ENCODE assay signal across 7 mouse cellular contexts in genomic region chr19:26753266-26753872, GRCm38 (mm10).
DNase-seq lines count a peak whose midpoint lies in the region; ATAC-seq and TF ChIP-seq lines count a peak whose summit lies in the region.

No protein-coding gene starts in this region.

- in situ Hi-C loops in CH12.LX (cut with MboI; ENCODE audit: low pct_ligation_motif_present, low pct_unique_long_range_greater_than_20kb, low sequenced_read_pairs), result no loop called here

- no peak overlapping the region for H3K4me2 ChIP-seq in CH12.LX (ENCODE audit: insufficient read depth, low read depth, poor library complexity, severe bottlenecking)
- peak overlapping the region; percentile 26 for H3K4me2 ChIP-seq in forebrain, postnatal 0 days (ENCODE audit: low read depth)
- peak overlapping the region; percentile 12; the same call in 1 of the 2 replicates for H3K4me2 ChIP-seq in midbrain, postnatal 0 days (ENCODE audit: low read depth, low read length, poor library complexity, severe bottlenecking)

- intact Hi-C loops in gastrocnemius, postnatal 36 days (cut with DNase I), result no loop called here
- intact Hi-C loops in left cerebral cortex, postnatal 10 days (cut with DNase I), result no loop called here

- H3K9me3 ChIP-seq in CH12.LX (replicated peaks; ENCODE audit: low read length), result no peaks in the 10 kb centered on the region
- no peaks in the 10 kb centered on the region for H3K9me3 ChIP-seq in forebrain, postnatal 0 days (ENCODE audit: low read length)
- H3K9me3 ChIP-seq in midbrain, postnatal 0 days (ENCODE audit: low read length), result no peaks in the 10 kb centered on the region

- no peaks in the 10 kb centered on the region; the same call in 1 of the 2 replicates for H3K79me2 ChIP-seq in CH12.LX (replicated peaks; ENCODE audit: control insufficient read depth, extremely low read depth, insufficient read depth, poor library complexity, severe bottlenecking)

- TF ChIP-seq EP300 in CH12.LX (IDR thresholded peaks at IDR 0.05; ENCODE audit: low read length), result no peak

- no peak for ATAC-seq in forebrain, postnatal 0 days
- no peak for ATAC-seq in midbrain, postnatal 0 days (ENCODE audit: low FRiP score)

- no peak for TF ChIP-seq POLR2A in CH12.LX (IDR thresholded peaks at IDR 0.05; ENCODE audit: low read depth, low read length)

- TF ChIP-seq RAD21 in CH12.LX (IDR thresholded peaks at IDR 0.05; ENCODE audit: low read depth, low read length), result no peak

- TF ChIP-seq CTCF in CH12.LX (conservative IDR thresholded peaks at IDR 0.05 in 1 of 2, IDR thresholded peaks at IDR 0.05 in 1 of 2; ENCODE audit: low read depth in 2 of 2, low read length in 2 of 2), result no peak
- no peak for TF ChIP-seq CTCF in forebrain, postnatal 0 days (IDR thresholded peaks at IDR 0.05; ENCODE audit: low read depth)
- TF ChIP-seq CTCF in midbrain, postnatal 0 days (IDR thresholded peaks at IDR 0.05), result no peak

- H3K36me3 ChIP-seq in CH12.LX (replicated peaks in 1 of 2; ENCODE audit: control insufficient read depth in 1 of 2, insufficient read depth in 1 of 2, low read length in 1 of 2), result peaks cover 3 to 58% of the 10 kb centered on the region in 2 experiments
- H3K36me3 ChIP-seq in forebrain, postnatal 0 days (ENCODE audit: insufficient read depth), result 0 out of 2 replicates have a peak, but pooled peaks cover 7% of the 10 kb centered on the region
- no peaks in the 10 kb centered on the region for H3K36me3 ChIP-seq in midbrain, postnatal 0 days (ENCODE audit: insufficient read depth, low read length)

- no peak overlapping the region for H3K9ac ChIP-seq in CH12.LX (ENCODE audit: insufficient read depth, low read depth)
- no peak overlapping the region for H3K9ac ChIP-seq in forebrain, postnatal 0 days
- no peak overlapping the region for H3K9ac ChIP-seq in midbrain, postnatal 0 days (replicated peaks; ENCODE audit: low read length, poor library complexity, severe bottlenecking)

- peaks cover 3 to 30% of the 10 kb centered on the region in 2 experiments; a peak in 3 of 4 replicates for H3K4me1 ChIP-seq in CH12.LX (ENCODE audit: control insufficient read depth in 1 of 2, insufficient read depth in 2 of 2)
- peaks cover 16% of the 10 kb centered on the region for H3K4me1 ChIP-seq in forebrain, postnatal 0 days (ENCODE audit: insufficient read depth)
- 0 out of 2 replicates have a peak, but pooled peaks cover 8% of the 10 kb centered on the region for H3K4me1 ChIP-seq in midbrain, postnatal 0 days (ENCODE audit: insufficient read depth, low read length)

- 65% methylated on average over 7 of the region's 7 CpGs for WGBS in forebrain, postnatal 0 days
- WGBS in midbrain, postnatal 0 days, result 68% methylated on average over 7 of the region's 7 CpGs

- H3K27me3 ChIP-seq in CH12.LX (replicated peaks), result no peaks in the 10 kb centered on the region
- H3K27me3 ChIP-seq in forebrain, postnatal 0 days (ENCODE audit: insufficient read depth, low read length), result no peaks in the 10 kb centered on the region
- H3K27me3 ChIP-seq in midbrain, postnatal 0 days (ENCODE audit: insufficient read depth, low read length), result no peaks in the 10 kb centered on the region

- H3K27ac ChIP-seq in CH12.LX (ENCODE audit: insufficient read depth, low read depth), result no peak overlapping the region
- H3K27ac ChIP-seq in forebrain, postnatal 0 days (ENCODE audit: low read depth, low read length), result no peak overlapping the region
- H3K27ac ChIP-seq in midbrain, postnatal 0 days (ENCODE audit: low read depth, low read length), result no peak overlapping the region

- dilution Hi-C loops in CH12.LX (cut with MboI; ENCODE audit: extremely low pct_ligation_motif_present, extremely low pct_unique_long_range_greater_than_20kb, low sequenced_read_pairs), result no loop called here

- peak; percentile 40 for DNase-seq in kidney, adult 9 months
- DNase-seq in kidney, adult 8-10 months, result no peak
- DNase-seq in CH12.LX (ENCODE audit: extremely low read depth), result peak; percentile 11
- no peak for DNase-seq in forebrain, postnatal 0 days
- no peak for DNase-seq in midbrain, postnatal 0 days (ENCODE audit: low spot score)
- DNase-seq in gastrocnemius, postnatal 36 days, result no peak
- no peak for DNase-seq in left cerebral cortex, postnatal 10 days (ENCODE audit: extremely low spot score in 1 of 2, low spot score in 2 of 2)

- H3K4me3 ChIP-seq in CH12.LX (replicated peaks in 1 of 3; ENCODE audit: low read depth in 2 of 3, low read length in 2 of 3, poor library complexity in 1 of 3), result no peak overlapping the region
- no peak overlapping the region for H3K4me3 ChIP-seq in forebrain, postnatal 0 days (ENCODE audit: low read depth, low read length)
- H3K4me3 ChIP-seq in midbrain, postnatal 0 days (ENCODE audit: low read depth, low read length), result no peak overlapping the region

TF ChIP-seq in CH12.LX, 34 proteins besides CTCF, POLR2A, EP300 and RAD21:
- TF ChIP-seq MEF2A (IDR thresholded peaks at IDR 0.05; ENCODE audit: borderline replicate concordance, low read depth, low read length) (no peak), HCFC1 (IDR thresholded peaks at IDR 0.05; ENCODE audit: low read depth, low read length) (no peak), IRF4 (IDR thresholded peaks at IDR 0.05; ENCODE audit: low read depth, low read length) (no peak), PAX5 (IDR thresholded peaks at IDR 0.05; ENCODE audit: low read length) (no peak), SIN3A (IDR thresholded peaks at IDR 0.05; ENCODE audit: low read length) (no peak), MAZ (IDR thresholded peaks at IDR 0.05; ENCODE audit: low read depth, low read length) (no peak), RCOR1 (conservative IDR thresholded peaks at IDR 0.05; ENCODE audit: low read depth, low read length) (no peak), SMC3 (IDR thresholded peaks at IDR 0.05; ENCODE audit: low read depth, low read length) (no peak), ZMIZ1 (IDR thresholded peaks at IDR 0.05; ENCODE audit: low read depth, low read length) (no peak), ETS1 (conservative IDR thresholded peaks at IDR 0.05; ENCODE audit: low read depth, low read length) (no peak), BHLHE40 (IDR thresholded peaks at IDR 0.05; ENCODE audit: low read depth, low read length) (no peak), JUND (conservative IDR thresholded peaks at IDR 0.05; ENCODE audit: low read depth, low read length) (no peak), TCF12 (IDR thresholded peaks at IDR 0.05; ENCODE audit: low read depth, low read length) (no peak), MAX (IDR thresholded peaks at IDR 0.05; ENCODE audit: low read length) (no peak), GABPA (IDR thresholded peaks at IDR 0.05; ENCODE audit: insufficient replicate concordance, low read depth, low read length) (no peak), E2F4 (IDR thresholded peaks at IDR 0.05; ENCODE audit: insufficient replicate concordance, low read depth, low read length) (no peak), ZC3H11A (IDR thresholded peaks at IDR 0.05; ENCODE audit: low read depth, low read length) (no peak), ZNF384 (IDR thresholded peaks at IDR 0.05; ENCODE audit: low read depth, low read length) (no peak), CHD1 (IDR thresholded peaks at IDR 0.05; ENCODE audit: low read depth, low read length) (no peak), JUN (IDR thresholded peaks at IDR 0.05; ENCODE audit: insufficient read depth, low read depth, low read length) (no peak)

Comparison
In these comparisons a context has a peak if more than half of its experiments do, and no peak if none do; other contexts are left out.
1. DNase-seq: peak in kidney, adult 9 months (single experiment) and CH12.LX (single experiment); none in kidney, adult 8-10 months (0 of 2), forebrain, postnatal 0 days (single experiment), midbrain, postnatal 0 days (single experiment), gastrocnemius, postnatal 36 days (0 of 2) and left cerebral cortex, postnatal 10 days (0 of 2).